Mouse (Mus musculus): ENCODE data around the gene Fbxo44. TPM values are rescaled to one million over a fixed set of nuclear protein-coding genes. Genes with fewer than 3 reads are reported as not detected.
A peak's percentile ranks its signal among the peaks of the same experiment; 100 is the strongest.
"Not testable (repeated sequence)": the region's sequence is repeated elsewhere in the genome, so short reads cannot be mapped to it uniquely, and the experiment has no call there.

Fbxo44 gene
- polyA plus RNA-seq, 1 experiment from 2014 or later = 6.5 TPM

GRCm38 (mm10) chr4:148130133-148130532 is 30.1 kb downstream of the Fbxo44 start, which contains the start of gene Mad2l2:
Gene Mad2l2 (plus strand): TSS chr4:148130384.
- Histone ChIP-seq H3K9me3 (replicated peaks; ENCODE audit: control insufficient read depth, low read length) (no peaks in the 10 kb centered on the region), H3K36me3 (ENCODE audit: control insufficient read depth, insufficient read depth, low read length) (no peaks in the 10 kb centered on the region), H3K4me2 (ENCODE audit: low read depth, low read length) (peak within 1 kb of the TSS; percentile 98), H3K4me3 (replicated peaks; ENCODE audit: low read length) (peak within 1 kb of the TSS; percentile 66), H3K4me1 (ENCODE audit: control insufficient read depth, insufficient read depth, low read length) (peaks cover 5% of the 10 kb centered on the region; the same call in 1 of the 2 replicates), H3K27me3 (ENCODE audit: control insufficient read depth, insufficient read depth, low read length) (peaks cover 32% of the 10 kb centered on the region), H3K27ac (ENCODE audit: low read length) (no peak within 1 kb of the TSS), H3K9ac (ENCODE audit: low read length) (peak within 1 kb of the TSS; percentile 71)
- WGBS = under 1% methylated on average over 18 of the region's 18 CpGs
- ATAC-seq (ENCODE audit: insufficient read depth, low FRiP score) = no peak

GRCm38 (mm10) chr4:148128672-148129071 is 31.6 kb downstream of the Fbxo44 start:
- Histone ChIP-seq H3K4me3 (replicated peaks; ENCODE audit: low read length) (no peak overlapping the region), H3K4me2 (ENCODE audit: low read depth, low read length) (no peak overlapping the region), H3K9me3 (replicated peaks; ENCODE audit: control insufficient read depth, low read length) (no peaks in the 10 kb centered on the region), H3K4me1 (ENCODE audit: control insufficient read depth, insufficient read depth, low read length) (peaks cover 5% of the 10 kb centered on the region; the same call in 1 of the 2 replicates), H3K27me3 (ENCODE audit: control insufficient read depth, insufficient read depth, low read length) (peaks cover 32% of the 10 kb centered on the region), H3K9ac (ENCODE audit: low read length) (no peak overlapping the region), H3K36me3 (ENCODE audit: control insufficient read depth, insufficient read depth, low read length) (no peaks in the 10 kb centered on the region), H3K27ac (ENCODE audit: low read length) (no peak overlapping the region)
- 55% methylated on average over 2 of the region's 2 CpGs for WGBS
- no peak for ATAC-seq (ENCODE audit: insufficient read depth, low FRiP score)

GRCm38 (mm10) chr4:148128241-148128640 is 32.0 kb downstream of the Fbxo44 start:
- H3K9me3 ChIP-seq (replicated peaks; ENCODE audit: control insufficient read depth, low read length) = no peaks in the 10 kb centered on the region

GRCm38 (mm10) chr4:148122694-148123066 is 37.6 kb downstream of the Fbxo44 start:
- H3K4me3 ChIP-seq (replicated peaks; ENCODE audit: low read length) = no peak overlapping the region
- H3K4me2 ChIP-seq (ENCODE audit: low read depth, low read length) = no peak overlapping the region
- no peaks in the 10 kb centered on the region for H3K27me3 ChIP-seq (ENCODE audit: control insufficient read depth, insufficient read depth, low read length)
- 65% methylated on average over 3 of the region's 3 CpGs for WGBS
- H3K36me3 ChIP-seq (ENCODE audit: control insufficient read depth, insufficient read depth, low read length) = no peaks in the 10 kb centered on the region
- no peak for ATAC-seq (ENCODE audit: insufficient read depth, low FRiP score)
- H3K4me1 ChIP-seq (ENCODE audit: control insufficient read depth, insufficient read depth, low read length) = no peaks in the 10 kb centered on the region
- H3K27ac ChIP-seq (ENCODE audit: low read length) = no peak overlapping the region
- H3K9ac ChIP-seq (ENCODE audit: low read length) = no peak overlapping the region
- no peaks in the 10 kb centered on the region for H3K9me3 ChIP-seq (replicated peaks; ENCODE audit: control insufficient read depth, low read length)

More at GRCm38 (mm10) chr4:148128241-148128640, 32.0 kb downstream of the Fbxo44 start:
- Histone ChIP-seq H3K4me1 (ENCODE audit: control insufficient read depth, insufficient read depth, low read length) (peaks cover 5% of the 10 kb centered on the region; the same call in 1 of the 2 replicates), H3K4me3 (replicated peaks; ENCODE audit: low read length) (no peak overlapping the region), H3K27ac (ENCODE audit: low read length) (no peak overlapping the region), H3K4me2 (ENCODE audit: low read depth, low read length) (no peak overlapping the region), H3K27me3 (ENCODE audit: control insufficient read depth, insufficient read depth, low read length) (peaks cover 32% of the 10 kb centered on the region), H3K9ac (ENCODE audit: low read length) (no peak overlapping the region), H3K36me3 (ENCODE audit: control insufficient read depth, insufficient read depth, low read length) (no peaks in the 10 kb centered on the region)
- WGBS = 35% methylated on average over 1 of the region's 1 CpGs
- ATAC-seq (ENCODE audit: insufficient read depth, low FRiP score) = no peak

- WGBS = 14% methylated on average over 6 of the region's 6 CpGs
- Histone ChIP-seq H3K4me2 (ENCODE audit: low read depth, low read length) (no peak overlapping the region), H3K4me1 (ENCODE audit: control insufficient read depth, insufficient read depth, low read length) (no peaks in the 10 kb centered on the region), H3K9me3 (replicated peaks; ENCODE audit: control insufficient read depth, low read length) (no peaks in the 10 kb centered on the region), H3K4me3 (replicated peaks; ENCODE audit: low read length) (no peak overlapping the region), H3K9ac (ENCODE audit: low read length) (no peak overlapping the region; the same call in 1 of the 2 replicates), H3K36me3 (ENCODE audit: control insufficient read depth, insufficient read depth, low read length) (no peaks in the 10 kb centered on the region), H3K27me3 (ENCODE audit: control insufficient read depth, insufficient read depth, low read length) (no peaks in the 10 kb centered on the region), H3K27ac (ENCODE audit: low read length) (no peak overlapping the region)
- ATAC-seq (ENCODE audit: insufficient read depth, low FRiP score) = no peak
Observed at GRCm38 (mm10) chr4:148121982-148122693, 38.1 kb downstream of the Fbxo44 start.

- 80% methylated on average over 4 of the region's 4 CpGs for WGBS
- Histone ChIP-seq H3K27ac (ENCODE audit: low read length) (no peak overlapping the region), H3K4me3 (replicated peaks; ENCODE audit: low read length) (no peak overlapping the region), H3K9me3 (replicated peaks; ENCODE audit: control insufficient read depth, low read length) (no peaks in the 10 kb centered on the region), H3K36me3 (ENCODE audit: control insufficient read depth, insufficient read depth, low read length) (no peaks in the 10 kb centered on the region), H3K9ac (ENCODE audit: low read length) (no peak overlapping the region), H3K4me2 (ENCODE audit: low read depth, low read length) (no peak overlapping the region), H3K27me3 (ENCODE audit: control insufficient read depth, insufficient read depth, low read length) (no peaks in the 10 kb centered on the region), H3K4me1 (ENCODE audit: control insufficient read depth, insufficient read depth, low read length) (no peaks in the 10 kb centered on the region)
- no peak for ATAC-seq (ENCODE audit: insufficient read depth, low FRiP score)
Observed at GRCm38 (mm10) chr4:148121362-148121761, 38.9 kb downstream of the Fbxo44 start.

GRCm38 (mm10) chr4:148120555-148120954 is 39.7 kb downstream of the Fbxo44 start:
- Histone ChIP-seq H3K4me3 (replicated peaks; ENCODE audit: low read length) (no peak overlapping the region), H3K36me3 (ENCODE audit: control insufficient read depth, insufficient read depth, low read length) (no peaks in the 10 kb centered on the region), H3K4me2 (ENCODE audit: low read depth, low read length) (no peak overlapping the region), H3K27ac (ENCODE audit: low read length) (no peak overlapping the region), H3K4me1 (ENCODE audit: control insufficient read depth, insufficient read depth, low read length) (no peaks in the 10 kb centered on the region), H3K9me3 (replicated peaks; ENCODE audit: control insufficient read depth, low read length) (no peaks in the 10 kb centered on the region), H3K27me3 (ENCODE audit: control insufficient read depth, insufficient read depth, low read length) (no peaks in the 10 kb centered on the region), H3K9ac (ENCODE audit: low read length) (no peak overlapping the region)
- ATAC-seq (ENCODE audit: insufficient read depth, low FRiP score) = no peak
- 73% methylated on average over 9 of the region's 9 CpGs for WGBS

- H3K4me2 ChIP-seq (ENCODE audit: low read depth, low read length); ATAC-seq (ENCODE audit: insufficient read depth, low FRiP score); H3K4me1 ChIP-seq (ENCODE audit: control insufficient read depth, insufficient read depth, low read length); H3K4me3 ChIP-seq (replicated peaks; ENCODE audit: low read length); H3K9ac ChIP-seq (ENCODE audit: low read length); H3K36me3 ChIP-seq (ENCODE audit: control insufficient read depth, insufficient read depth, low read length); H3K27ac ChIP-seq (ENCODE audit: low read length); H3K9me3 ChIP-seq (replicated peaks; ENCODE audit: control insufficient read depth, low read length); H3K27me3 ChIP-seq (ENCODE audit: control insufficient read depth, insufficient read depth, low read length): not testable (repeated sequence)
- 83% methylated on average over 9 of the region's 9 CpGs for WGBS
Observed at GRCm38 (mm10) chr4:148119578-148119977, 40.7 kb downstream of the Fbxo44 start.

- no peak for ATAC-seq (ENCODE audit: insufficient read depth, low FRiP score)
- H3K4me1 ChIP-seq (ENCODE audit: control insufficient read depth, insufficient read depth, low read length) = no peaks in the 10 kb centered on the region
- H3K27me3 ChIP-seq (ENCODE audit: control insufficient read depth, insufficient read depth, low read length) = no peaks in the 10 kb centered on the region
- H3K4me3 ChIP-seq (replicated peaks; ENCODE audit: low read length) = no peak overlapping the region
- H3K9me3 ChIP-seq (replicated peaks; ENCODE audit: control insufficient read depth, low read length) = no peaks in the 10 kb centered on the region
- 75% methylated on average over 4 of the region's 4 CpGs for WGBS
- H3K9ac ChIP-seq (ENCODE audit: low read length) = no peak overlapping the region
- no peak overlapping the region for H3K27ac ChIP-seq (ENCODE audit: low read length)
- no peak overlapping the region for H3K4me2 ChIP-seq (ENCODE audit: low read depth, low read length)
- no peaks in the 10 kb centered on the region for H3K36me3 ChIP-seq (ENCODE audit: control insufficient read depth, insufficient read depth, low read length)
Observed at GRCm38 (mm10) chr4:148117392-148117791, 42.9 kb downstream of the Fbxo44 start.

Measured in stomach, embryonic 16.5 days (tissue).